Mouse (Mus musculus) cerebellum, adult 11 months (tissue): ENCODE measurements around the gene Plcb2.

Source experiments
- DNase-seq: peaks from one replicate; pipeline ENCODE4 v3.0.0; 2022

Gene Plcb2

GRCm38 (mm10) chr2:118749341-118749884 is 21.2 kb upstream of the Plcb2 start:
- no peak for DNase-seq

- DNase-seq, result peak; percentile 42
Measured at GRCm38 (mm10) chr2:118747301-118747960, 19.2 kb upstream of the Plcb2 start.

GRCm38 (mm10) chr2:118745915-118746901 is 18.0 kb upstream of the Plcb2 start:
- DNase-seq, result peak; percentile 52

- DNase-seq, result peak; percentile 91
Measured at GRCm38 (mm10) chr2:118745232-118745884, 17.1 kb upstream of the Plcb2 start, which contains the start of gene Inafm2. Inafm2 (plus strand) TSS chr2:118745758.

GRCm38 (mm10) chr2:118744621-118745020 is 16.4 kb upstream of the Plcb2 start:
- no peak for DNase-seq

- peak; percentile 39 for DNase-seq
Measured at GRCm38 (mm10) chr2:118743261-118743943, 15.2 kb upstream of the Plcb2 start.

- DNase-seq, result no peak
Measured at GRCm38 (mm10) chr2:118741183-118741582, 12.9 kb upstream of the Plcb2 start.

GRCm38 (mm10) chr2:118740341-118740740 is 12.1 kb upstream of the Plcb2 start:
- DNase-seq, result no peak

GRCm38 (mm10) chr2:118733341-118733740 is 5.1 kb upstream of the Plcb2 start:
- DNase-seq, result no peak

GRCm38 (mm10) chr2:118731981-118732380 is 3.7 kb upstream of the Plcb2 start:
- DNase-seq, result no peak

- no peak for DNase-seq
Measured at GRCm38 (mm10) chr2:118730622-118730915, 2.3 kb upstream of the Plcb2 start.

GRCm38 (mm10) chr2:118729816-118730621 is 1.8 kb upstream of the Plcb2 start:
- DNase-seq, result no peak

GRCm38 (mm10) chr2:118729194-118729593 is 956 bp upstream of the Plcb2 start:
- no peak for DNase-seq

- no peak for DNase-seq
Measured at GRCm38 (mm10) chr2:118727911-118728310, 327 bp downstream of the Plcb2 start.

GRCm38 (mm10) chr2:118726873-118727272 is 1.4 kb downstream of the Plcb2 start:
- DNase-seq, result no peak

GRCm38 (mm10) chr2:118725511-118725910 is 2.7 kb downstream of the Plcb2 start:
- DNase-seq, result no peak

GRCm38 (mm10) chr2:118723693-118724486 is 4.3 kb downstream of the Plcb2 start:
- DNase-seq, result no peak

- DNase-seq, result no peak
Measured at GRCm38 (mm10) chr2:118716677-118717076, 11.6 kb downstream of the Plcb2 start.

GRCm38 (mm10) chr2:118714230-118714629 is 14.0 kb downstream of the Plcb2 start:
- DNase-seq, result no peak

GRCm38 (mm10) chr2:118713631-118714030 is 14.6 kb downstream of the Plcb2 start:
- DNase-seq, result no peak

- DNase-seq, result no peak
Measured at GRCm38 (mm10) chr2:118711038-118711494, 17.2 kb downstream of the Plcb2 start.
